Mouse (Mus musculus) NIH3T3 (cell line): ENCODE results near the gene Nrros.

Experiments
- DNase-seq: peaks from one replicate; pipeline ENCODE4 v3.0.0-alpha.2; 2012; ENCODE audit warnings: low read depth

Gene Nrros

DNA sequence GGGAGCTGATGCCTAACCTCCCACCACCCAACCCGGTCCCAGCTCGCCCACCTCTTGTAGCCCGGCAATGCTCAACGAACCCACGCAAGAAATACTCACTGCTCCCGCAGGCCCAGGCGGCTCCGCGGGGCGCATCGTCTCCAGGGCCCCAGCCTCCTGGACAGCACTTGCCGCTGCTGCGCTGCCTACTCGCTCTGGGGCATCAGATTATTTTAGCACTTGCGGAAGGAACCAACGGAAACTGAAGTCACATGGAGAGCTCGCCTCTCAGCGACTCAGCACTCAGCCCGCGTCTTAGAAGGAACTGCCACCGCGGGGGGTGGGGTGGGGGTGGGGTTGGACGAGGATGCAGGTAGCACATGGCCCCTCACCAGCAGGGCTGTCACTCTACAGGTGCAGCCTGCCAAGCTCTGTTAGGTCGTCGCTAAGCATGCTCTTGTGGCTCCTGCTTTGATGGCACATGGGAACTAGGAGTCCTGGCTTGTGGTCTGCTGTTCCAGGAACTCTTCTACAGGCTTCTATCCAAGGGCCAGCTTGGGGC, at the start of gene Nrros:
TSS of gene Nrros (minus strand) at position 314 of the 541 bp plus-strand sequence.
- DNase-seq = no peak

DNA sequence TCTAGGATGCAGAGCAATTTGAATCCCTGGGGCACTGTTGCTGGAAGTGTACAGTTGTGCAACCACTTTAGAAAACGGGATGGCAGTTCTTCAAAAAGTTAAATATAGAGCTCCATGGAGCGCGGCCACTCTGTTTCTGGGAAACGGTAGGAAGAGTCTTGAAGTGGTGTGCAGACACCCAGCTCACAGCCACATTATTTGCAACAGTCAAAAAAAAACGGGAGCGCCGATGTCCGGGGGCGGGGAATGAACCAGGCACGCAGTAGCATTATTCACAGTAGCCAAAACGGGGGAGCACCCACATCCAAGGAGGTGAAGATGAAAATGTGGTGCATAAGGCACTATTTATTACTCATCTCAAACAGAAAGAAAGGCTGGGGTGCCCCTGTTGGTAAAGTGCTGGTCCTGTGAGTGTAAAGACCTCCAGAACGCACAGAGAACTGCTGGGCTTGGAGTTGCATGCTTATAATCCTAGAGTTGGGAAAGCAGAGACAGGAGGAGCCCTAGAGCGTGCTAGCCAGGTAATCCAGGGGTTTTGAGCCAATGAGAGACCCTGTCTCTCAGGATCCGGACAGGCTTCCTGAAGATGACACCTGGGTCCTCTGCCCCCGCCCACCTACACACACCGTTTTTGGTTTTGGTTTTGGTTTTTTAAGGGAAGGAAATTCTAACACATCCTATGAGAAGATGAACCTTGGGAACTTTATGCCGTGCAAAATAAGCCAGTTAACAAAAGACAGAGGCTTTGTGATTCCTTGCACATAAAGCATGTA, 49.6 kb upstream of the Nrros start:
- peak; percentile 63 for DNase-seq

DNA sequence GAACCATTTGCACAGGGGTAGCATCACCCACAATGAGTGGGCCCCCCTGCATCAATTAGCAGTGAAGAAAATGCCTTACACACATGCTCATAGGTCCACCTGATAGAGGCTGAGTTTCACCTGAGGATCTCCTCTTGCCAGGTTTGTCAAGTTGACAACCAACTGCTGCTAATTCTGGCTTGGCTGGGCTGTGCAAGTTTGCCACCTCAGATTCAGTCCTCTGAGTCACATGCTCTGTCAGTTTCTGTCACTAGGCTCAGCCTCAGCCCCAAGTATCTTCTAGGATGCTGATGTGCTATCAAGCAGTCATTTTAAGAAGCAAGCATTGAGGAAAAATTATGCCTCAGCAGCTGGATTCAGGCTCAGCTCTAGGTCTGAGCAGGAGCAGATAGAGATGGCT, 48.8 kb upstream of the Nrros start:
- DNase-seq = no peak

DNA sequence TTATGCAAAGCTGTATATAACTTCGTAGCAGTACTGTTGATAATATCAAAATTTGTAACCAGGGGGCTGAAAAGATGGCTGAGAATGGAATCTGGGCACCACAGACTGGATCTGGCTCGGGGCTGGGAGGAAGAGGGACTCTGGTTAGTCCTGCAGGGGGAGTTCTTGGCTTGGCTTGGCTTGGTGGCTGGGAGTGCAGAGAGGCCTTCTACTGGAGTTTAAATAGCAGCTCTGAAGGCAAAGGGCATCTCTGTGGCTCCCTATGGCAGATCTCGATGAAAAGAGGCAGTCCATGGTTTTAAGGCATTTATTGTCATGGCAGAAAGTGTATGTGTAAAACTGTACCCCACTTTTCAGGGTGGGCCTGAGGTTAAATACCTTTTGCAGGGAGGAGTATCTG, 39.5 kb upstream of the Nrros start:
- DNase-seq = peak; percentile 58

DNA sequence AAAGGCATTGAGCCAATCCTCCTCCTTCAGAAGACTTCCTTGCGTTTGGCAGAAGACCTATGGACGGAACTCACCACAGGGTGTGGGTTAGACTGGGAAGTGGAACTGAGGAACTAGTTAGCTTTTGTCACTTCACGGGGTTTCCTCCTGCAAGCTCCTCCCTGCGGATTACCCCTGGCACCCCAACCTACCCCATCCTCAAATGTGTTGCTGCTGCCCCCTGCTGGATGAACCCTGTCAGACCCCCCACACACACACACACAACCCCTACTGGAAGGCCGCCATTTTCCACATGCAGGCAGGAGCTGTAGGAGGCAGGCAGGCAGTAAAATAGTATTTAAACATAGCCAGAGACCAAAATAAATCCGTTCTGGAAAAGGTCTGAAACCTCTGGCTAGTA, 37.3 kb upstream of the Nrros start:
- peak; percentile 41 for DNase-seq

DNA sequence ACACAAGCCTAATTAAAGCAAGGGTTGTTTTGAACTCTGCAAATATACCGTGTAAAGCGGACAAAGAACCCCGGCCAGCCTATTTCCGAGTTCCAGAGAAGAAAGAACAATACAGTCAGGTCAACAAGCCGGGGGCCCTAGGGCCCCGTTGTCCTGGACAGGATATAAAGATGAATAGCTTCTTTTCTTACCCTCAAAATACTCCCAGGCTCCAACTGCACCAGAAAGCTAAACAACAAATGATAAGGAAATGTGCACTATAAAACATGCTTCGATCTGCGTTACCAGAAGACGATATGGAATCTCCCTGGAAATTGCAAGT, 35.6 kb upstream of the Nrros start:
- DNase-seq = no peak

DNA sequence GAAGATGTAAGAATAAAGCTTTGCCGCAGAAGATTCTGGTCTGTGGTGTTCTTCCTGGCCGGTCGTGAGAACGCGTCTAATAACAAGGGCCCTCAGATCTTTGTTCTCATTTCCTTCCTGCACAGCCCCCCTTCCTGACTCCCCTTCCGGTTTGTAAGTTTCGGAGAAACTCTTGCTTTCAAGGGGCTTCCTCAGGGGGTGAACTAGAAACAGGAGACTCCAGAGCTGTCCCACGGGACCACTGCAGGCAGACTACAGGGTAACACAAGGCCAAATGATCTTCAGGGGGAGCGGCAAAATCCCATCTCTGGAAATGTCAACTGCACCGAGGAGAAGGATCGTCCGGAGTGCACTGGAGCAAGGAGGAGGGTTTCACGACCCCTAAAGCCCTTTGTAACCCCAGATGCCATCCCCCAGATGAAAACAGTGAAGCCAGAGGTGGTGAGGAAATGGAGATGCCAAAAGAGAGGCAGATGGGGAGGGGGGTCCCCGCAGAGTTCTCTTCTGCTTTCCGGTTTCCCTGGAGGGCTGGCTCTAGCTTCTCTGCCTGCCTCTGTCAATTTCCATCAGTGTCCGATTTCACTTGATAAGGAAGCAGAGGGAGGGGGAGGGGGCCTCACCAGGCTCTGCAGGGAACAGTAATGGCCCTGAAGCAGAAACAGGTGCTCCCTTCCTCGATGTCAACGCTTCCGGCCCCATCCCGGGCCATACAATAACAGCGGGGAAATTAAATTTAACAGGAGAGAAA, 35.0 kb upstream of the Nrros start:
- DNase-seq = no peak

DNA sequence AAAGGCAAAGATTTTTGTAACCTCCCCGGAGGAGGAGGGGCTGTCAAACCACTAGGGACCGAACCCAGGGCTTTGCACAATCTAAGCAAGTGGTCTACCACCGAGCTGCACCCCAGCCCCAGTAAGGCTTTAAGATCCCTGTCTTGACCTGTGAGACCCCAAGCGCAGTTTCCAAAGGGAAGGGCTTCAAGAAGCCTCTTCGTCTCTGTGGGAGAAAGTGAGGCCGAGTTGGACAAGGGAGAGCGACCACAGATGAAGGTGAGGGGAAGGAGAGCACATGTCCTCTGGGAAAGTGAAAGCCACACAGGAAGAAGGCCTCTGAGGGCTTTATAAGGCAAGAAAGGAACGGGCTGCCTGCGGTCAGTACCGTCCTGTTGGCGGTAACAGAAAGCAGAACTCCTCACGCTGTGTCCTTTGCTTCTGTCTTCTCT, 24.6 kb upstream of the Nrros start:
- DNase-seq = no peak

DNA sequence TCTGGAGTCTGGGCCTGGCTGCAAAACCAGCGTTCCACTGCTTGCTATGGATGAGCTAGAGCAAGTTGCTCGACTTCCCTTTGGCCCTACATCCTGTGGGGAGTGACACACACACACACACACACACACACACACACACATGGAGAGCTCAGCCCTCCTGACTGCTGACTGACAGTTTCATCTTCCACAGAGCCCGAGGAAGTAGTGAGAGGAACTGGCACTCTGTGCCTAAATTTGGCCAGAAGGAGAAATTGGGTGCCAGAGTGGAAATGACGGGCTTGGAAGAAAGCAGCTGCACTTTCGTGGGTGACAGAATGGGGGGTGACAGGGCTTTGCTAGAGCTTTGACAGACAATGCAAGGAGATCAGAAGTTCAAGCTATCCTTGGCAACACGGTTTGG, 23.7 kb upstream of the Nrros start:
- peak; percentile 26 for DNase-seq

DNA sequence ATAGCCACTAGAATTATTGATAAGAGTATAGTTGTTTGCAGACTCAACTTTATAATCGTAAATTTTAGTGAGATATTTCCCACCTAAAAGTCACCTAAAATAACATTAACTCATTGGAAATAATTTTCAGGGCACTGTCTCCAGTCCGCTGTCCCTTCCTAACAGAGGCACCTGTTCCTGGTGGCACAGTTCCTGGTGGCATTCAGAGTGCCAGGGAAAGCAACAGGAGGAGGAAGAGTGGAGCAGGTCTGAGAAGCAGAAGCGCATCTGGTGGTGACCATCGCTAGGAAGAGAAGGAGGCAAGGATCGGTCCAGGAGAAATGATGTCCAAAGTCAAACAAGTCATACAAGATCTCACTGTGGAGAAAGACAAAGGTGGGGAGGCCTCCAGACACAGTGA, 20.7 kb upstream of the Nrros start:
- DNase-seq = no peak

DNA sequence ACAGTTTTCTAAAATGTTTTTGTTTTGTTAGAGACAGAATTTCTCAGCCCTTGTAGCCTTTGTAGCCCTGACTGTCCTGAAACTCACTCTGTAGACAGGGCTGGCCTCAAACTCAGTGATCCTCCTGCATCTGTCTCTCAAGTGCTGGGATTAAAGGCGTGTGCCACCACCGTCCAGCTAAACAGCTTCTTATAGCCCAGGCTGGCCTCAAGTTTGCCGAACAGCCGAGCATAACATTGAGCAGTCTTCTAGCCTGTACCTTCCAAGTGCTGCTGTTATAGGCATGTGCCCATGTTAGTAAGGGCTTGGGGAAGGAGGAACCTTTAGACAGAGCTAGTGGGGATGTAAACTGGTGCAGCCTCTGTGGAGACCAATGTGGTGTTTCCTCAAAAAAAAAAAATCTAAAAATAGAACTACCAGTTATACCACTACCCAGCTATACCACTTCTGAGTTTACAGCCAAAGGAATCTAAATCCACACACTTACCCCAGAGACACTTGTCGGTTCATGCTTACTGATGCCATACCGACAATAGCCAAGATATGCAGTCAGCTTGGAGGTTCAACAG, 14.0 kb upstream of the Nrros start, which contains the start of gene Bex6:
TSS of gene Bex6 (plus strand) at position 491 of the 569 bp plus-strand sequence.
- no peak for DNase-seq

DNA sequence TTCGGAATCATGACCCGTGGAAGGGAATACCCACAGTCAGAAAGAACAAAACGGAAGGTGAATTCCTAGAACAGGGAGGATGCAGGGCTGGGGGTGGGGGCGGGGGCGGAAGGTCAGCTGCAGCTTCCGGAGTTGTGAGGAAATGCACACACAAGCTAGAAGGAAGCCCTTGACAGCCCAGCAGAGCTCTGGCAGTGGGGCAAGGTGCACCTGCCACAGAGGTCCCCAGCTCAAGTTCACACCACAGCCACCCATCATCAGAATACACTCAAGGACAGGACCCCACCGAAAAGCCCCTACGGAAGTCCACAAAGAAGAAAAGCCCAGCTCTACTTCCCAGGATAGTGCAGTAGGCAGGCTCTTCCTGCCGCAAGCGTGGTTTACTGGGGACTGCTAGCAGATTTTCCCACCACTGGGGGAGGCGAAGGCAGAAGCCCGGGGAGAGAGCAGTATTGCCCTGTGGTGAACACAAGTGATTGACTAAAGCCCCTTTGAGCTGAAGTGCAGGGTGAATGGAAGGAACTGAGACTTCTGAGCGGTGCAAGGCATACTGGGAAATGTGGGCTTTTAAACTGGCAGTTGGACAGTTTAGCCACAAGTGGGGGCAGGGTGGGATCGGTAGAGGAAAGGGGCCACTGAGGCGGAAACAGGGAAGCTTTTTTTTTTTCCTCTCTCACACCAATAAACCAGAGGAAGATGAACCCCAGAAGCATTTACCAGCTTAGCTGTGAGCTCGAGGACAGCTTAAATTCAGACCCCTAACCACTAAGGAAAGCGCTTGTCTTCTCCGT, 11.7 kb upstream of the Nrros start:
- no peak for DNase-seq

DNA sequence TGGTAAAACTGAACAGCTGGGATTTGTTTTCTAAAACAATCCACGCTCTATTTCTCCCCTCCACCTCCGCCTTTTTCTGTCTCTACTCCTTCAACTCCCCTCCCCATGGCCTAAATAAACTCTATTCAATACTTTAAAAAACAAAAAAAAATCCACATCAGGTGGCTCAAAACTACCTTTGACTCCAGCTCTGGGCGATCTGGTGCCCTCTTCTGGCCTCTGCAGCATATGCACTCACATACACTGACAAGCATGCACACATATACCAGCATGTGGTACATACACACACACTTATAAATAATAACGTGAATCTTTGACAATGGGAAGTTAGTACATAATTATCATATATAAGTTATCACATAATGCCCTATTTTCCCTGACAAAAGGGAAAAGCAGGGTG, 9.6 kb upstream of the Nrros start:
- no peak for DNase-seq

DNA sequence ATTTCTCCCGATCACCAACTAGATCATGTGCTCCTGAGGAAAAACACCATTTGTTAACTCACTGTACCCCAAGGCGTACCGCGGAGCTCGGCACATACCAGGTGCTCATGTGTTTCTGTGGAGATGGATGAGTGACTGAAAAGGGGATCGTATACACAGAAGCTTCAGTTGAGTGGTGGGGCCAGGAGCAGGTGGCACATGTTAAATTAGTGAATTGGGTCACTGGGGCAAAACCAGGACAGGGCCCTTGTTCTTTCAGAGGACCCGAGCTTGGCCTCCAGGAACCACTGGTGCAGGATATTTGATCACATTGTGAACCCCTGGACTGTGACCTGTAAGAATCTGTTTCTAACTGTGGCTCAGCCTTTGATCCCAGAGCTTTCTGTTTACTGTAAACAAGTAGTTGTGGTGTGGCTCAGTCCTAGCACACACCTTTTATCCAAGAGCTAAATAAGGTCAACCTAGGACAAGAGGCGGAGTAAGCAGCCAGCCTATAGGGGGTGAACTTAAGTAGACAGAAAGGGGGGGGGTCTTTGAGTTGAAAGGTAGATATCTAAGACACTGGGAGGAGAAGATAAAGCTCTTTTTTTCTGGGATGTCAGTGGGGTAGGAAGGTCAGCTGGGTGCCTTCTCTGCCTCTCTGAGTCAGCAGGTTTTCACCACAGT, 9.1 kb upstream of the Nrros start:
- no peak for DNase-seq

DNA sequence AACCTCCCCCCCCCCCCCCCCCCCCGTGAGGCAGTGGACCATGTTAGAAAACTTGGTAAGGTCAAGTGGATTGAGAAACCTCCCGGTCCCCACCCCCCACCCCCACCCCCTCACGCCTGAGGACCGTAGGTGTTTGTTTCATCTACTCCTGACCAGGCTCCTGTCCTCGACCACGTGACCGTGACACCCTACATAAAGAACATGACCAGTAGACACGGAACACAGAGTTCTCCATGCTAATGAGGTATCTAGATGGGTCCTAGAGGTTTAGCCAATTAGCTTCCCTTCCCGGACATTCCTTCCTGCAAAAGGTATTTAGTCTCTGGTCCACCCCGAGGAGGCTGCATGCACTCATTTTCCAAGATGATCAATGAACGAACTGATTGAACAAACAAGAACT, 8.0 kb upstream of the Nrros start:
- no peak for DNase-seq

DNA sequence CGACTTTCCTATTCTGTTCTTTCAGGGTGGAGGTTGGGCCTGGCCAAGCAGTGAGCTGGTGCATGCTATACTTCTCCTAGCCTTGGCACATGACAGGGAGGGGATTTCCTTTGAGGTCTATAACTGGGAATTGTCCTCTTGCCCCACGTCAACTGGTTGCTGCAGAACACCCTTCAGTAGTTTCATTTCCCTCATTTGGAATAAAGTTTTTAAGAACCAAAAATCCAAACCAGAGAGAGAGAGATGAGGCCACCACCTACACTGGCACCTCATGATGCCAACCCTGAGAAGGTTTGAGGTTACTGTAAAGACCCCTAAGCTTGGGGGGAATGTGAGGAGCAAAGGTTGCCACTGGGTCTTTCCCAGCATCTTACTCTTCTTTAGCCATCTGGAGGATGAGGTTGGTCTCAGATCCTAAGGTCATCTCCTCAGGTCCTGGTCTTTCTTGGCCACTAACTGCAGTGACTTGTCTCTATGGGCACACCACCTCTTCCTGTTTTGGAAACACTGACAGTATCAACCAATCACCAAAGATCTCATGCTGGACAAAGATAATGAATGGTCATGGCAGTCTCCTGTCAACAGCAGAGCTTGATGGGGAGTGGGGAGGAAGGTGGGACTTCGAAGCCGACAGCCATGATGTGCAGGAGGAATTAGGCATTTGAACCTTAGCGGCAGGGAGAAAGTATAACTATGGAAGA, 5.8 kb upstream of the Nrros start:
- DNase-seq = no peak

DNA sequence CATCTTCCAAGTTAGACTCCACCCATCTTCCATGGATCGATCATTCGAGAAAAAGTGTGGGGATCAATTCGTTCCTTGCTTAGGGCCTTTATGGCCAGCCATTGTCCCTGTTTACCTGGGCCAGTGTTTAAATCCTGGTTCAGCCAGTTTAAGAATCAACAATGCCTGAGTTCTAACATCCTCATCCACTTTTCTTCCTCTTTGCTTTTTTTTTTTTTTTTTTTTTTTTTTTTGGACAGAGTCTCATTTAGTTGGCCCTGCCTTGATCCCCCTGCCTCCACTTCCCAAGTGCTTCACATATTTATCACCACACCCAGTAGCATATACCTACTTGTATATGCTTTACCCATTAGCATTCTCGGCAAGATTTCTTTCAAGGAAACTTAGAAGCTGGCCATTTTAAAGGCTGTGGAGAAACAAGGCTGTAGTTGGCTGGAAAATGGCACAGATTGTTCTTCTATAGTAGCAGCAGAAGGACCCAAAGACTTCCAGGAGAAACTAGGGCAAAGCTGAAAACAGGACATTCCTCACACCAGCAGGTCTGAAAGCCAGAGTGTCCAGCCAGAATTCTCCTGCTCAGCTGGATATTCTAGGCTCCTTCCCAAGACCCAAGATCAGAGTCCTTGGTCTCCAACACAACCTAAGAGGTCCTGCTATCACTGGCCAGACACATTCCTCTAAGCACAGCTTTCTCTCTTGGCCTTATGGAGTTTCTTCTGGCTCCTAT, 2.6 kb upstream of the Nrros start:
- DNase-seq = no peak

DNA sequence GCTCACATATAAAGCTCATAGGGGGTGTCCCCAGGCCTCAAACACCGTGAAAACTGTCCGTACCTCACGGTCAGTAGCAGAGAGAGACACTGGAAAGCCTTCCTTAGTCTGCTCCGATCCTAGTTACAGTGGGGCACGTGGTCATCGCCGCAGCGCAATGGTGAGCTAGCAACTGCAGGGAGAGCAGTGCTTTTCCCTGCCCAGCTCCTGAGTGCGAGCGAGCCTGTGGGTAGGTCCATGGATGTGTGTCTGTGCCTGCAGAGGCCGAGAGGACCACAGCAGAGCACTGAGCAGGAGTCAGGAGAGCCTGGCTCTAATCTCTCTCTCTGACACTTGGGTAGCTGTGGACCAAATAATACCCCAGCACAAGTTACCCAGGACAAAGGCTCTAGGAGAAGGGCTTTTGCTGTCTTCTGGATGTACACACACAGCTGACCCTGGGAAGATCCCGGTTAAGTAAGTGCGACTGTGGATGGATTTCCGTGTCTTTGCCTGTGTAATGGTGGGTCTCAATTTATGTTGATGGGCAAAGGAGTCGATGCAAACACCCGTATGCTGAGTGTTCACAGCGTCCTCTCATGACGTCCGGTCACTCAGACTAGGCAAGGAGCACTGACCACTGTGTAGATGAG, 882 bp downstream of the Nrros start:
- no peak for DNase-seq

DNA sequence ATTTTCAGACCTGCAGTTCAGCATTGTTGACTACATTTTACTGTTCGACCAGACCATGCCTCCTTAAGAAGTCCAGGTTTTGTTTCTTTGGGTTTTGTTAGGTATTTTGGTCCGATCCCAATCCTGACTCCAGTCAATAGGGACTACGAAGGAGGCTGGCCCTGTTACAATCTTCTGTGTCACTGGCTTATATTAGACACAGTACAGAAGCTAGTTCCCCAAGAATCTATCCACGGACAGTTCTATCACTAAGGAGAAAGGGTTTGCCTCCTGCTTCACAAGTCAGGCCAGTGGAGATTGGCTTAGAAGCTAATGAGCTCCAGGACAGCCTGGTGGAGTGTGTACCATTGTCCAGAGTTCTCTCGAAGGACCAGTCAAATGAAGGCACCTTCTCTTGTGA, 1.5 kb downstream of the Nrros start:
- DNase-seq = no peak

DNA sequence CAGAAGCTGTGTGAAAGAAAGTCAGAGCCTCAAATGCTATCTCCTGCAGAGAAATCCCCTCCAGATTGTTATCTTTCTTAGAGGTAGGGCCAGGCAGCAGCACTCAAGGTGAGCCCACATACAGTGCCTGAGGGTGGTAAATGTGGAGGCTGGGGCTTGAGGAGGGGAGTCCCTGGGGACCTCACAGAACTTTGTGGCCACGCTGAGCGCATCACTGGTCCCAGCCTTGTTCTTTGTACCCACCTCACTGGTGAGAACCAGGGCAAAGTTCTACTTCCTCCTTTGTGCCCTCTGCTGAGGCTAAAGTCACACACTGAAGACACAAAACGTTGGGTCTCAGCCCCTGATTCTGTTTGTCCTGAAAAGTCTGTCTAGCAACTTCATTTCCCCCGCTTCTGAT, 2.0 kb downstream of the Nrros start:
- DNase-seq = no peak
